Mouse (Mus musculus) skeletal muscle tissue, postnatal 0 days (tissue): ENCODE results near the gene Ptpn11. TPM values are rescaled to one million over a fixed set of nuclear protein-coding genes. Genes with fewer than 3 reads are reported as not detected.

ENCODE experiments used
- polyA plus RNA-seq: library from polyadenylated mRNA; unstranded; fragments of >200 nt; fragmentation: Nextera tagmentation; extraction: Ambion mirVana; gene quantifications from 2 replicates; pipeline ENCODE4 v1.2.1, GENCODE M21; 2015

The Ptpn11 gene
- polyA plus RNA-seq, result 19.9 and 20.9 TPM in 2 replicates

GRCm38 (mm10) chr5:121190836-121191583, at the start of gene Ptpn11:
Ptpn11 (minus strand) TSS chr5:121191397.

GRCm38 (mm10) chr5:121219980-121220731, 29.0 kb upstream of the Ptpn11 start, which contains the start of gene Hectd4:
Hectd4 (plus strand) TSS chr5:121220219.

GRCm38 (mm10) chr5:121204132-121205089, 13.2 kb upstream of the Ptpn11 start, which contains the start of gene Rpl6:
Rpl6 (plus strand) TSS chr5:121204481.

Other genes with a start within 250 kb of the Ptpn11 start
- 0.02 TPM in 1 of 2 replicates, not detected in the other for gene Rph3a, start 181.3 kb downstream of the Ptpn11 start, polyA plus RNA-seq
- 351 and 392 TPM in 2 replicates for gene Rpl6, start 13.1 kb upstream of the Ptpn11 start, polyA plus RNA-seq
- gene Hectd4, start 28.8 kb upstream of the Ptpn11 start, polyA plus RNA-seq, result 1.8 and 2.0 TPM in 2 replicates
- gene Trafd1, start 194.2 kb upstream of the Ptpn11 start, polyA plus RNA-seq, result 61.9 and 78.2 TPM in 2 replicates
- 23.2 and 23.4 TPM in 2 replicates for gene Naa25, start 206.5 kb upstream of the Ptpn11 start, polyA plus RNA-seq